In genomic region chr5:37147536-37147935, GRCm38 (mm10) we compare ENCODE assay signal across 8 mouse cellular contexts.
DNase-seq lines count a peak whose midpoint lies in the region; ATAC-seq and TF ChIP-seq lines count a peak whose summit lies in the region.

No protein-coding gene starts in this region.

- H3K9ac ChIP-seq in forebrain, embryonic 14.5 days (ENCODE audit: low read length) = no peak overlapping the region
- no peak overlapping the region for H3K9ac ChIP-seq in forebrain, embryonic 15.5 days (replicated peaks)

- no peak for TF ChIP-seq POLR2A in spleen, adult 2 months (IDR thresholded peaks at IDR 0.05; ENCODE audit: low read depth, low read length)

- peak; percentile 85 for TF ChIP-seq CTCF in spleen, adult 2 months (IDR thresholded peaks at IDR 0.05; ENCODE audit: extremely low read depth, insufficient read depth, insufficient read length, insufficient replicate concordance)

- H3K4me1 ChIP-seq in forebrain, embryonic 14.5 days (ENCODE audit: control insufficient read depth, insufficient read depth, low read length) = no peaks in the 10 kb centered on the region
- H3K4me1 ChIP-seq in forebrain, embryonic 15.5 days = no peaks in the 10 kb centered on the region
- H3K4me1 ChIP-seq in spleen, adult 2 months (ENCODE audit: control insufficient read depth, insufficient read depth, insufficient read length) = no peaks in the 10 kb centered on the region

- H3K36me3 ChIP-seq in forebrain, embryonic 14.5 days (ENCODE audit: control insufficient read depth, insufficient read depth, low read length) = no peaks in the 10 kb centered on the region
- no peaks in the 10 kb centered on the region for H3K36me3 ChIP-seq in forebrain, embryonic 15.5 days
- H3K36me3 ChIP-seq in spleen, adult 2 months (ENCODE audit: control insufficient read depth, insufficient read depth, low read length) = no peaks in the 10 kb centered on the region; the same call in 1 of the 2 replicates
- peaks cover 5% of the 10 kb centered on the region for H3K36me3 ChIP-seq in splenic B cell, adult 2 months (ENCODE audit: control insufficient read depth, insufficient read depth, low read length, poor library complexity, severe bottlenecking)

- H3K27me3 ChIP-seq in forebrain, embryonic 14.5 days (replicated peaks; ENCODE audit: control insufficient read depth, insufficient read depth, low read length) = no peaks in the 10 kb centered on the region
- H3K27me3 ChIP-seq in forebrain, embryonic 15.5 days = 0 out of 2 replicates have a peak, but pooled peaks cover 4% of the 10 kb centered on the region
- no peaks in the 10 kb centered on the region for H3K27me3 ChIP-seq in spleen, adult 2 months (ENCODE audit: control insufficient read depth, insufficient read depth, low read length)
- H3K27me3 ChIP-seq in splenic B cell, adult 2 months (ENCODE audit: control insufficient read depth, insufficient read depth, low read length, poor library complexity, severe bottlenecking) = no peaks in the 10 kb centered on the region; the same call in 1 of the 2 replicates

- no peaks in the 10 kb centered on the region for H3K9me3 ChIP-seq in forebrain, embryonic 14.5 days (replicated peaks; ENCODE audit: control insufficient read depth, low read length)
- no peaks in the 10 kb centered on the region for H3K9me3 ChIP-seq in forebrain, embryonic 15.5 days

- WGBS in forebrain, embryonic 14.5 days = 16% methylated on average over 4 of the region's 4 CpGs
- 13% methylated on average over 4 of the region's 4 CpGs for WGBS in forebrain, embryonic 15.5 days
- WGBS in spleen, adult 2 months = 13% methylated on average over 4 of the region's 4 CpGs

- ATAC-seq in forebrain, embryonic 14.5 days = peak; percentile 34; the same call in 1 of the 2 replicates
- no peak for ATAC-seq in forebrain, embryonic 15.5 days (replicated peaks)

- H3K4me2 ChIP-seq in forebrain, embryonic 14.5 days (ENCODE audit: low read length) = no peak overlapping the region
- no peak overlapping the region for H3K4me2 ChIP-seq in forebrain, embryonic 15.5 days (replicated peaks)

- no peak overlapping the region for H3K4me3 ChIP-seq in forebrain, embryonic 14.5 days (ENCODE audit: low read depth, low read length)
- no peak overlapping the region for H3K4me3 ChIP-seq in forebrain, embryonic 15.5 days
- H3K4me3 ChIP-seq in spleen, adult 2 months (ENCODE audit: extremely low read depth, insufficient read depth, insufficient read length) = no peak overlapping the region

- DNase-seq in forebrain, embryonic 14.5 days (ENCODE audit: low spot score) = peak; percentile 66
- DNase-seq in spleen, adult 2 months (ENCODE audit: low read depth in 1 of 2, low spot score in 2 of 2) = peak; percentile 4 to 33
- no peak for DNase-seq in spleen, adult 12 weeks (ENCODE audit: low spot score)
- DNase-seq in cerebellum, postnatal 14 days = peak; percentile 85 to 89
- DNase-seq in kidney, postnatal 14 days = peak; percentile 29
- peak; percentile 28 for DNase-seq in lung, postnatal 25 days (ENCODE audit: low spot score)
- DNase-seq in splenic B cell, adult 2 months (ENCODE audit: low read depth, low spot score) = peak; percentile 73

- no peak overlapping the region for H3K27ac ChIP-seq in forebrain, embryonic 14.5 days (ENCODE audit: low read depth, low read length)
- no peak overlapping the region for H3K27ac ChIP-seq in forebrain, embryonic 15.5 days (replicated peaks)
- no peak overlapping the region for H3K27ac ChIP-seq in spleen, adult 2 months (ENCODE audit: insufficient read depth, low read length)
